Mouse (Mus musculus) heart, embryonic 16.5 days (tissue): ENCODE results near the gene Wdr73. TPM values are rescaled to one million over a fixed set of nuclear protein-coding genes. Genes with fewer than 3 reads are reported as not detected.
A peak's percentile ranks its signal among the peaks of the same experiment; 100 is the strongest.

Experiments used
- ATAC-seq: fragments of 200-750 bp; cut with Nextera tagmentation; replicated peaks from 2 replicates; pipeline ENCODE4 v1.8.0; 2017; ENCODE audit warnings: moderate number of reproducible peaks; ENCODE audit not compliant: insufficient read depth, low FRiP score; ENCODE audit errors: extremely low read depth
- H3K27ac ChIP-seq: fragments of 300-500 bp; sonication (generic); 2 replicates; pipeline ENCODE4 v1.5.1; 2014; ENCODE audit warnings: mild to moderate bottlenecking, low read length, control low read depth, moderate library complexity
- H3K27me3 ChIP-seq: fragments of 300-500 bp; sonication (generic); 2 replicates; pipeline ENCODE4 v1.6.1; 2014; ENCODE audit warnings: low read length, mixed read lengths; ENCODE audit not compliant: control insufficient read depth, insufficient read depth
- H3K36me3 ChIP-seq: fragments of 300-500 bp; sonication (generic); 2 replicates; pipeline ENCODE4 v1.6.1; 2014; ENCODE audit not compliant: control insufficient read depth, insufficient read depth
- H3K4me1 ChIP-seq: fragments of 300-500 bp; sonication (generic); 2 replicates; pipeline ENCODE4 v1.6.1; 2014; ENCODE audit warnings: low read length, mixed read lengths; ENCODE audit not compliant: control insufficient read depth, insufficient read depth
- H3K4me2 ChIP-seq: fragments of 300-500 bp; sonication (generic); 2 replicates; pipeline ENCODE4 v1.6.1; 2014; ENCODE audit warnings: low read depth, mild to moderate bottlenecking, control low read depth, low read length
- H3K4me3 ChIP-seq: fragments of 300-500 bp; sonication (generic); 2 replicates; pipeline ENCODE4 v1.5.1; 2014; ENCODE audit warnings: mild to moderate bottlenecking, control low read depth, low read length
- H3K9ac ChIP-seq: fragments of 300-500 bp; sonication (generic); 2 replicates; pipeline ENCODE4 v1.6.1; 2014; ENCODE audit warnings: low read length, control low read depth
- H3K9me3 ChIP-seq: fragments of 300-500 bp; sonication (generic); replicated peaks from 2 replicates; pipeline ENCODE4 v1.6.1; 2016; ENCODE audit warnings: low read length; ENCODE audit not compliant: control insufficient read depth
- WGBS: fragments of 180-500 bp; shearing (Covaris S2); extraction: QIAGEN DNeasy Blood & Tissue Kit; methylation state at CpG from one replicate; pipeline ENCODE4 v1.1.7; 2014; 5-methylcytosine and 5-hydroxymethylcytosine counted together
- polyA plus RNA-seq: library from polyadenylated mRNA; unstranded; fragments of >200 nt; fragmentation: Nextera tagmentation; extraction: Ambion mirVana; gene quantifications from 2 replicates; pipeline ENCODE4 v1.2.1, GENCODE M21; 2015

Gene Wdr73
- polyA plus RNA-seq, 1 experiment from 2014 or later = 21.5 TPM

GRCm38 (mm10) chr7:80923165-80923564 is 22.1 kb upstream of the Wdr73 start:
- WGBS = 43% methylated on average over 2 of the region's 2 CpGs
- Histone ChIP-seq H3K4me1 (peaks cover 3% of the 10 kb centered on the region), H3K9ac (no peak overlapping the region; the same call in 1 of the 2 replicates), H3K4me3 (no peak overlapping the region), H3K27ac (no peak overlapping the region), H3K27me3 (peaks cover 5% of the 10 kb centered on the region; the same call in 1 of the 2 replicates), H3K36me3 (peaks cover 32% of the 10 kb centered on the region), H3K4me2 (no peak overlapping the region), H3K9me3 (no peaks in the 10 kb centered on the region)
- peak; percentile 80 for ATAC-seq

- no peak for ATAC-seq
- no peaks in the 10 kb centered on the region for H3K9me3 ChIP-seq
- H3K27ac ChIP-seq = no peak overlapping the region
- peaks cover 31% of the 10 kb centered on the region for H3K36me3 ChIP-seq
- peaks cover 3% of the 10 kb centered on the region for H3K4me1 ChIP-seq
- no peaks in the 10 kb centered on the region for H3K27me3 ChIP-seq
- no peak overlapping the region for H3K9ac ChIP-seq
- WGBS = 81% methylated on average over 5 of the region's 5 CpGs
- no peak overlapping the region for H3K4me2 ChIP-seq
- H3K4me3 ChIP-seq = no peak overlapping the region
These were observed 18.6 kb upstream of the Wdr73 start for GRCm38 (mm10) chr7:80919647-80920008.

GRCm38 (mm10) chr7:80918982-80919646 is 18.0 kb upstream of the Wdr73 start:
- no peaks in the 10 kb centered on the region for H3K9me3 ChIP-seq
- WGBS = 68% methylated on average over 8 of the region's 8 CpGs
- H3K4me2 ChIP-seq = no peak overlapping the region
- no peaks in the 10 kb centered on the region for H3K27me3 ChIP-seq
- H3K4me1 ChIP-seq = peaks cover 3% of the 10 kb centered on the region
- H3K4me3 ChIP-seq = no peak overlapping the region
- no peak overlapping the region for H3K9ac ChIP-seq
- H3K27ac ChIP-seq = no peak overlapping the region
- ATAC-seq = no peak
- peaks cover 32% of the 10 kb centered on the region for H3K36me3 ChIP-seq

GRCm38 (mm10) chr7:80917916-80918465 is 16.9 kb upstream of the Wdr73 start:
- no peaks in the 10 kb centered on the region for H3K9me3 ChIP-seq
- H3K4me3 ChIP-seq = no peak overlapping the region
- no peak overlapping the region for H3K9ac ChIP-seq
- peaks cover 32% of the 10 kb centered on the region for H3K36me3 ChIP-seq
- no peak overlapping the region for H3K27ac ChIP-seq
- 60% methylated on average over 4 of the region's 4 CpGs for WGBS
- ATAC-seq = no peak
- H3K4me2 ChIP-seq = no peak overlapping the region
- no peaks in the 10 kb centered on the region for H3K27me3 ChIP-seq
- H3K4me1 ChIP-seq = no peaks in the 10 kb centered on the region

- no peak for ATAC-seq
- Histone ChIP-seq H3K4me3 (no peak overlapping the region), H3K27ac (no peak overlapping the region), H3K4me1 (no peaks in the 10 kb centered on the region), H3K9ac (no peak overlapping the region), H3K9me3 (no peaks in the 10 kb centered on the region), H3K36me3 (peaks cover 23% of the 10 kb centered on the region), H3K4me2 (no peak overlapping the region), H3K27me3 (no peaks in the 10 kb centered on the region)
- WGBS = 82% methylated on average over 8 of the region's 8 CpGs
These were observed 11.4 kb upstream of the Wdr73 start for GRCm38 (mm10) chr7:80912496-80912895.

- Histone ChIP-seq H3K4me2 (no peak overlapping the region), H3K27ac (no peak overlapping the region), H3K9me3 (no peaks in the 10 kb centered on the region), H3K4me1 (no peaks in the 10 kb centered on the region), H3K9ac (no peak overlapping the region), H3K27me3 (no peaks in the 10 kb centered on the region), H3K36me3 (peaks cover 17% of the 10 kb centered on the region), H3K4me3 (no peak overlapping the region)
- ATAC-seq = no peak
- 78% methylated on average over 7 of the region's 7 CpGs for WGBS
These were observed 10.0 kb upstream of the Wdr73 start for GRCm38 (mm10) chr7:80911053-80911452.

- Histone ChIP-seq H3K4me3 (peak within 1 kb of the TSS; percentile 62), H3K4me2 (peak within 1 kb of the TSS; percentile 89), H3K27me3 (no peaks in the 10 kb centered on the region), H3K36me3 (0 out of 2 replicates have a peak, but pooled peaks cover 3% of the 10 kb centered on the region), H3K9ac (peak within 1 kb of the TSS; percentile 75), H3K27ac (no peak within 1 kb of the TSS), H3K9me3 (no peaks in the 10 kb centered on the region), H3K4me1 (peaks cover 17% of the 10 kb centered on the region)
- WGBS = 2% methylated on average over 19 of the region's 19 CpGs
- peak; percentile 38; the same call in 1 of the 2 replicates for ATAC-seq
These were observed 3.9 kb upstream of the Wdr73 start, which contains the start of gene Nmb for GRCm38 (mm10) chr7:80904921-80905515. Gene Nmb, minus strand, starts transcription at chr7:80905076.

GRCm38 (mm10) chr7:80903625-80904422 is 2.8 kb upstream of the Wdr73 start:
- Histone ChIP-seq H3K36me3 (0 out of 2 replicates have a peak, but pooled peaks cover 3% of the 10 kb centered on the region), H3K27ac (no peak overlapping the region), H3K4me1 (peaks cover 18% of the 10 kb centered on the region), H3K27me3 (no peaks in the 10 kb centered on the region), H3K4me3 (no peak overlapping the region), H3K9me3 (no peaks in the 10 kb centered on the region), H3K9ac (no peak overlapping the region; the same call in 1 of the 2 replicates), H3K4me2 (no peak overlapping the region)
- no peak for ATAC-seq
- 84% methylated on average over 11 of the region's 11 CpGs for WGBS
